Mouse (Mus musculus) myocyte (in vitro differentiated cells): Measurements from ENCODE around the gene Obscn.

Source experiments
- CEBPB ChIP-seq: IDR thresholded peaks from 2 replicates; pipeline ENCODE4 v1.6.1; 2011; ENCODE audit warnings: mild to moderate bottlenecking, moderate library complexity; ENCODE audit not compliant: poor library complexity, insufficient read depth, severe bottlenecking
- MAX ChIP-seq: IDR thresholded peaks from one replicate; pipeline ENCODE4 v1.6.1; 2011; ENCODE audit warnings: low read depth, mild to moderate bottlenecking, control low read depth
- MYOG ChIP-seq, 3 experiments: IDR thresholded peaks; one replicate each; pipeline ENCODE4 v1.6.1; 2011; ENCODE audit warnings: control low read depth in 2 of 3, low read depth in 2 of 3, mild to moderate bottlenecking in 2 of 3; ENCODE audit not compliant: insufficient read length in 2 of 3, control insufficient read depth in 1 of 3, insufficient read depth in 1 of 3
- POLR2A ChIP-seq: IDR thresholded peaks from one replicate; pipeline ENCODE4 v1.6.1; 2011; ENCODE audit warnings: low read depth, mild to moderate bottlenecking, control low read depth, moderate library complexity; ENCODE audit not compliant: insufficient read length
- POLR2AphosphoS2 ChIP-seq: IDR thresholded peaks from one replicate; pipeline ENCODE4 v1.6.1; 2011; ENCODE audit warnings: low read depth, control low read depth; ENCODE audit not compliant: insufficient read length
- TCF3 ChIP-seq: IDR thresholded peaks from one replicate; pipeline ENCODE4 v1.6.1; 2011; ENCODE audit warnings: low read depth, control low read depth; ENCODE audit not compliant: insufficient read length

- no peak for TF ChIP-seq POLR2A
- TF ChIP-seq MAX: no peak
- TF ChIP-seq POLR2AphosphoS2: no peak
- TF ChIP-seq CEBPB: no peak
- peak in 2 of 3 experiments; percentile 34 to 53 for TF ChIP-seq MYOG (IDR thresholded peaks at IDR 0.05; ENCODE audit: control insufficient read depth in 1 of 3, insufficient read depth in 1 of 3, insufficient read length in 2 of 3, low read depth in 2 of 3)
- TF ChIP-seq TCF3: no peak
Measured at GRCm38 (mm10) chr11:59068922-59069321, 67.3 kb downstream of the Obscn start.
